Mouse (Mus musculus) CD4-positive, CD25-positive, alpha-beta regulatory T cell, adult 2 months (primary cell): Measurements from ENCODE around the gene Hist2h2aa2.

ENCODE experiments used
- DNase-seq: peaks from one replicate; pipeline ENCODE4 v3.0.0-alpha.2; 2012; ENCODE audit warnings: low read depth, low spot score

Hist2h2aa2 gene

DNA sequence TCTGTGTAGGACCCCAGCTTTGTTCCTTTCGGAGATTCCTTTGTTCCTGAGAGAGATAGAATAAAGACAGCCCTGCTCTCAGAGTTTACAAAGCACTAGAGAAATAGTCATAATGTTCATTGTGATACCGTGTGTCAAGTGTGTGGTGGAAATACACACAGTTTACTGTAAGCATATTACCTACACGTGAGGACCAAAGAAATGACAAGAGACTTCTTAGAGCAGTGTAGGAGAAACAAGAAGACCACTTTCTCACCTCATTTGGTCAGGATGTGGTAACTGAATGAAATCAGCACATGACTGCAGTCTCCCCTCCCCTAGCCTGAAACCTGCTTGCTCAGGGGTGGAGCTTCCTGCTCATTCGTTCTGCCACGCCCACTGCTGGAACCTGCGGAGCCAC lies 41.9 kb downstream of the Hist2h2aa2 start:
- peak; percentile 85 for DNase-seq

DNA sequence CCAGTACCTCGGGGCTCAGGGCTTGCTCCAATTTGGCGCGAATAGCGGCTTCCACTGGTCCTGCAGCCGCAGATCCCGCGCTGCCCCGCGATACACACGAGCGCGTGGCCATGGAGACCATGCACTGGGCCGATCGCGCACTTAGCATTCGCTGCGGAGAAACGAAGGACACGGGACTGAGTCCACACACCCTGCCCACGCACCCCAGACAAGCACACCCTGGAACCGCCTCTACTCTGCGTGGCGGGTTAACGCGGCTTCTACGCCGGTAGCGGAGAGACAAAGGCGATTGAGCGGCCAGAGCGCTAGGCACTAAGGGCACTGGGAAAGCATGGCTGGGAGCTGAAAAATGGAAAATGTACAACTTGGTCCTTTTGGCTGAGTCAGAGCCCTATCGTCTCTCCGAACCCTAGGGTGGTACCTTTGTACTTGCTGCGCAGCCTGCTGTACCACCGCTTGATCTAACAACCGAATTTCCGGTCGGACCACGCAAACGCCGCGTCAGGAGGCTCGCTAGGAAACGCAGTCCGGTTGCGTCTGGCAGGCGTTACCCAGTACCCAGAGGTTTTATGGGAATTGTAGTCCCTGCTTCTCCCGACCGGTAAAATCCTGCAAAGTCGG lies 42.8 kb downstream of the Hist2h2aa2 start:
- peak; percentile 91 for DNase-seq

DNA sequence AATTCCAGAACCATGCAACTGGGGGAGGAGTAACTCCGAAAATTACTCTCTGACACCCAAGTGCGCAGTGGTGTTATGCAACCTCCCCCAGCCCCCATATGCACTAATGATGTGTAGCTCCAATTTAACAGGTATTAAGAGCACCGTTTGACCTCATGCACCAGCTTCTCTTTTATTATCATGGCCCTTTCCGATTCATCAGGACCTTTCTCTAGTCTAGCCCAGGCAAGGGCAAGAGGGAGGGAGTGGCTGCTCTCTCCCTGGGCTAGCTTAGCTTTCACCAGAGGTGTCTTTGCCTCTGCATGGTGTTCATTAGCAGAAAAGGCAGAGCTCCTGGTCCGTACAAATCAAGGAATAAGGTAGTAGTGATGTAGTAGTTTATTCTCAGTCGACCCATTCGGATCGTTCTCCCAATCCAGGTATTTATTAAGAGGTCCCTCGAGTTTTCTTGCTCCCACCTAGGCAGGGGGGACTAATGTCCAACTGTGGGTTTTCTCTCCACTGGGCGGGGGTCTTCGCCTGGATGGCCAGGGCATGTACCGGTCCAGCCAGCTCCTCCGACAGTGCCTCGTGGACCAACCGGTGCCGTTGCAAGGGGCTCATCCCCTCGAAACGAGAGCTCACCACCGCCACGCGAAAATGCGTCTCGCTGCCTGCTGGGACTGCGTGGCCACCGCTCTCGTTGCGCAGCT lies 43.5 kb downstream of the Hist2h2aa2 start:
- DNase-seq: peak; percentile 14

DNA sequence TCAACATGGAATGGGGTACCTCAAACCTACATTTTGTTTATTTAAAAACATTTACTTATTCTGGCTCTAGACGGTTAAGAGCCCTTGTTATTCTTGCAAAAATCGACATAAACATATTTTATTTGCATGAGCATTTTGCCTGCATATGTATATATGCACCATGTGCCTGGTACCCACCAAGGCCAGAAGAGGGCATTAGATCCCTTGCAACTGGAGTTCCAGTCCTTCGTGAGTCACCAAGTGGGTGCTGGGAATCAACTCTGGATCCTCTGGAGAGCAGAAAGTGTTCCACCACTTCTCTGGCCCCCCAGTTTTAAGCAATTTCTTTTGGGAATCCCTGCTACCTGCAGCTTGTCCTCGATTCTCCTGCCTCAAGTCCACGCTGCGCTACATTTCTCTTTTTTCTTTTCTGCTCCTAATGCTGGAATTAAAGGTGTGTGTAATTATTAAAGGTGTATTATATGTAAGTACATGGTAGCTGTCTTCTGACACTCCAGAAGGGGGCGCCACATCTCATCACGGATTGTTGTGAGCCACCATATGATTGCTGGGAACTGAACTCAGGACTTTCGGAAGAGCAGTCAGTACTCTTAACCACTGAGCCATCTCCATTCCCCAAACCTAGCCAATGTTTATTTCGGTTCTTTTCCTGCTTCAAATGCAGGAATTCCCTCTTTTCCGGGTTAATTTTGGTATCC lies 44.3 kb downstream of the Hist2h2aa2 start:
- DNase-seq: peak; percentile 26

DNA sequence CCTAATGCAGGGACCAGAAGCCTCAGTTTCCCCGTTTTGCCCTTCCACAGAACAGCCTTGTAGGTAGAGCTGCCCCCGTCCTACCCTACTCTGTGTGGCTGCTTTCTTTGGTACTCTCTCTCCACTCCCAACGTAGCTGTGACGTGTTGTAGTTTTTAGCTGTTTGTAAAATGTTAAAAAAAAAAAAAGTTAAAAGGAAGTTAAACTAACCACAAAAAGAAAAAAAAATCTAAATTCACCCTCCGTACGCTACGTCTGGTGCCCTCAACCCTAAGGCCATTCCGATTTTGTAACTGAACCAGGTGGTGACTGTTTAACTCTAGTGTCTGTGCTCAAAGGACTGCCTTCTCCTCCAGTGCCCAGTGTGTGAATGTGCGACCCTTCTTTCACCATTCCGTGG lies 45.1 kb downstream of the Hist2h2aa2 start:
- DNase-seq: peak; percentile 63

DNA sequence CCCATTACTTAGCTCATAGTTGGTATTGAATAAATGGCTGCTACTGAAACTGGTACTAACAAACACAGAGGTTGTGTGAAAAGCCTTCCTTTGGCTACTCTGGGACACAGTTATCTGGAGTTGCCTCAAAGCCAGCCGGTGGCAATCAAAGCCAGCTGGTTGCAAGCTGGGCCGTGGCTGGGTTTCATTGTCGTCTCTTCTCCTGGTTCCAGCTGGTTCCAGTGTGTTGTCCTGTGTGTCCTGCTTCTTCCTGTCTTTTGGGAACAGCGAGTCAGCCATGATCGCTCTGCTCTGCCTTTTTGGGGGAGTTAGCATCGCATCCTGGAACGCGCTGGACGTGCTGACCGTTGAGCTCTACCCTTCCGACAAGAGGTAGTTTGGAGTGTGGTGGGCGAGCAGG lies 47.1 kb downstream of the Hist2h2aa2 start:
- no peak for DNase-seq
